ENCODE assay signal across 9 mouse cellular contexts in the genomic region with DNA sequence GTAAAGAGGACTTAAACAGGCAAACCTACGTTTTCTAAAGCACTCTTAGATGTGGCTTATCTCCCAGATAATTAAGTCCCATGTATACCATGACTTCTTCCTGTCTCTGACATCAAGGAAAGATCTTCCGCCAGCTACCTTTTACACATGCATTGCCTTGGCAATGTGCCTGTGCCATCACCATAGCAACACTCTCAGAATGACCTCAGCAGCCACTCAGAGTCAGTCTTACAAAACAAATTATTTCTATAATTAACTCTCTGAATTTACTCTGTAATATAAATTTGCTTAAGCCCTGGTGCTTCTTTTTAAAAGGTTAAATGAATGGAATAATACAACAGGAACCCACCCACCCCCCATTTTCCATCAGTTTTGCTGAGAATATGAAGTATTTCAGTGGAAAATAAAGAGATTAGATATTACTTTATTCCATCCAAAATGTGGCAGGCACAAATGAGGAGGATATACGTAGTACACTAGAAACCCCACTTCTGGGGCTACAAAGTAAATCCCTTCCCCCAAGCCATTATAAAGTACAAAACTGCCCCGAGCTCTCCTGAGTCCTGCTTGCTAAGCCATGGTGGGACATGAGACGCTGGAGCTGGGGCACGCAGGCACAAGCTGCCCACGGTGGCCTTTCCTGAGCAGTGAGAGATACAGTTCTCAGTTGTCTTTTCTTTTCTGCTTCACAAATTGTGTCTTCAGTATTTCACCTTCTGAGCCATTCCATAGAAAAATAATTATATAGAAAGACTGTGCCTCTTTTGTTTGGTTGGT.
A peak's percentile ranks its signal among the peaks of the same experiment; 100 is the strongest.
DNase-seq lines count a peak whose midpoint lies in the region; ATAC-seq lines count a peak whose summit lies in the region.
"Had no signal": no experiment of that assay in that cellular context is flagged by ENCODE, and none has a peak within 500 bp of the region (broad histone marks: within the 10 kb centered on the region; RNA-seq: fewer than 3 reads in every experiment).

No protein-coding gene starts in this region.

- peaks cover 8% of the 10 kb centered on the region for H3K36me3 ChIP-seq in heart, embryonic 13.5 days
- H3K36me3 ChIP-seq in forebrain, embryonic 11.5 days (ENCODE audit: control insufficient read depth, insufficient read depth, low read length) = no peaks in the 10 kb centered on the region
- H3K36me3 ChIP-seq in intestine, embryonic 15.5 days = no peaks in the 10 kb centered on the region
- no peaks in the 10 kb centered on the region for H3K36me3 ChIP-seq in liver, embryonic 16.5 days (ENCODE audit: control insufficient read depth, insufficient read depth)
- H3K36me3 ChIP-seq: G1E had no signal

- ATAC-seq in heart, embryonic 13.5 days (ENCODE audit: extremely low read depth, insufficient number of reproducible peaks, low FRiP score, low TSS enrichment) = no peak
- ATAC-seq in forebrain, embryonic 11.5 days (replicated peaks; ENCODE audit: low FRiP score) = peak; percentile 84
- ATAC-seq in intestine, embryonic 15.5 days = peak; percentile 72
- ATAC-seq in liver, embryonic 16.5 days (ENCODE audit: low read depth) = 0 out of 2 replicates have a peak, but pooled peaks have one; percentile 53

- no peaks in the 10 kb centered on the region for H3K9me3 ChIP-seq in heart, embryonic 13.5 days
- H3K9me3 ChIP-seq in forebrain, embryonic 11.5 days (ENCODE audit: control insufficient read depth, low read length) = no peaks in the 10 kb centered on the region
- H3K9me3 ChIP-seq in intestine, embryonic 15.5 days = no peaks in the 10 kb centered on the region
- H3K9me3 ChIP-seq in liver, embryonic 16.5 days (replicated peaks; ENCODE audit: control insufficient read depth, low read length) = no peaks in the 10 kb centered on the region
- H3K9me3 ChIP-seq: G1E had no signal

- H3K27me3 ChIP-seq in heart, embryonic 13.5 days (replicated peaks) = no peaks in the 10 kb centered on the region
- H3K27me3 ChIP-seq in forebrain, embryonic 11.5 days (ENCODE audit: control insufficient read depth, insufficient read depth, low read length) = no peaks in the 10 kb centered on the region
- no peaks in the 10 kb centered on the region for H3K27me3 ChIP-seq in intestine, embryonic 15.5 days (replicated peaks)
- no peaks in the 10 kb centered on the region for H3K27me3 ChIP-seq in liver, embryonic 16.5 days (ENCODE audit: control insufficient read depth, insufficient read depth, low read depth, low read length)

- H3K4me3 ChIP-seq in heart, embryonic 13.5 days = no peak overlapping the region
- no peak overlapping the region for H3K4me3 ChIP-seq in forebrain, embryonic 11.5 days (ENCODE audit: low read depth, low read length)
- no peak overlapping the region for H3K4me3 ChIP-seq in intestine, embryonic 15.5 days (replicated peaks)
- no peak overlapping the region for H3K4me3 ChIP-seq in liver, embryonic 16.5 days (ENCODE audit: low read depth, low read length)

- H3K4me2 ChIP-seq in heart, embryonic 13.5 days = peak overlapping the region; percentile 27; the same call in 1 of the 2 replicates
- 0 out of 2 replicates have a peak overlapping the region, but pooled peaks have one; percentile 8 for H3K4me2 ChIP-seq in forebrain, embryonic 11.5 days (ENCODE audit: low read depth, low read length, severe bottlenecking)
- no peak overlapping the region for H3K4me2 ChIP-seq in intestine, embryonic 15.5 days (replicated peaks)
- no peak overlapping the region for H3K4me2 ChIP-seq in liver, embryonic 16.5 days (ENCODE audit: low read depth, low read length)

- 55% methylated on average over 7 of the region's 7 CpGs for WGBS in heart, embryonic 13.5 days
- WGBS in forebrain, embryonic 11.5 days = 40% methylated on average over 7 of the region's 7 CpGs
- 55% methylated on average over 7 of the region's 7 CpGs for WGBS in intestine, embryonic 15.5 days
- 59% methylated on average over 7 of the region's 7 CpGs for WGBS in liver, embryonic 16.5 days (ENCODE audit: insufficient replicate concordance)

- DNase-seq in heart, adult 8-10 months (ENCODE audit: low spot score) = no peak
- DNase-seq in adrenal gland, adult 18-20 months (ENCODE audit: low spot score in 2 of 2) = peak; percentile 72 to 79
- DNase-seq in forebrain, embryonic 11.5 days (ENCODE audit: low spot score) = peak; percentile 74
- DNase-seq in ovary, postnatal 14 days (ENCODE audit: low spot score) = peak; percentile 16
- DNase-seq in urinary bladder, postnatal 36 days (ENCODE audit: low spot score in 2 of 2) = peak; percentile 63 to 79

- peak overlapping the region; percentile 61 for H3K27ac ChIP-seq in heart, embryonic 13.5 days (replicated peaks)
- 0 out of 2 replicates have a peak overlapping the region, but pooled peaks have one; percentile 27 for H3K27ac ChIP-seq in forebrain, embryonic 11.5 days (ENCODE audit: low read depth, low read length)
- no peak overlapping the region; the same call in 1 of the 2 replicates for H3K27ac ChIP-seq in intestine, embryonic 15.5 days
- no peak overlapping the region for H3K27ac ChIP-seq in liver, embryonic 16.5 days (ENCODE audit: low read length)

- peaks cover 59% of the 10 kb centered on the region for H3K4me1 ChIP-seq in heart, embryonic 13.5 days
- H3K4me1 ChIP-seq in forebrain, embryonic 11.5 days (replicated peaks; ENCODE audit: control insufficient read depth, insufficient read depth, low read length) = peaks cover 9% of the 10 kb centered on the region; the same call in 1 of the 2 replicates
- peaks cover 22% of the 10 kb centered on the region for H3K4me1 ChIP-seq in intestine, embryonic 15.5 days (replicated peaks)
- H3K4me1 ChIP-seq in liver, embryonic 16.5 days (ENCODE audit: control insufficient read depth, low read depth, low read length) = peaks cover 5% of the 10 kb centered on the region

- no peak overlapping the region for H3K9ac ChIP-seq in heart, embryonic 13.5 days
- no peak overlapping the region for H3K9ac ChIP-seq in forebrain, embryonic 11.5 days (ENCODE audit: low read length)
- H3K9ac ChIP-seq in intestine, embryonic 15.5 days = no peak overlapping the region
- H3K9ac ChIP-seq in liver, embryonic 16.5 days (ENCODE audit: low read depth, low read length) = no peak overlapping the region

Comparison
In these comparisons a context has a peak if more than half of its experiments do, and no peak if none do; other contexts are left out.
1. H3K27ac ChIP-seq: peak in heart, embryonic 13.5 days (single experiment) and forebrain, embryonic 11.5 days (single experiment); none in intestine, embryonic 15.5 days (single experiment) and liver, embryonic 16.5 days (single experiment).
2. H3K4me2 ChIP-seq: peak in heart, embryonic 13.5 days (single experiment) and forebrain, embryonic 11.5 days (single experiment); none in intestine, embryonic 15.5 days (single experiment) and liver, embryonic 16.5 days (single experiment).